Mouse (Mus musculus) stomach, embryonic 16.5 days (tissue): Measurements from ENCODE around the gene Adamts14. TPM values are rescaled to one million over a fixed set of nuclear protein-coding genes. Genes with fewer than 3 reads are reported as not detected.

ENCODE experiments used
- ATAC-seq: fragments of 200-750 bp; cut with Nextera tagmentation; 2 replicates; pipeline ENCODE4 v1.8.0; 2017; ENCODE audit warnings: moderate number of reproducible peaks, moderate TSS enrichment; ENCODE audit not compliant: insufficient read depth, low FRiP score
- H3K27ac ChIP-seq: fragments of 300-500 bp; sonication (generic); 2 replicates; pipeline ENCODE4 v1.5.1; 2014; ENCODE audit warnings: low read length
- H3K27me3 ChIP-seq: fragments of 300-500 bp; sonication (generic); 2 replicates; pipeline ENCODE4 v1.6.1; 2014; ENCODE audit warnings: low read length, control low read depth, mixed read lengths; ENCODE audit not compliant: control insufficient read depth, insufficient read depth
- H3K36me3 ChIP-seq: fragments of 300-500 bp; sonication (generic); 2 replicates; pipeline ENCODE4 v1.6.1; 2014; ENCODE audit warnings: low read length; ENCODE audit not compliant: control insufficient read depth, insufficient read depth
- H3K4me1 ChIP-seq: fragments of 300-500 bp; sonication (generic); 2 replicates; pipeline ENCODE4 v1.6.1; 2014; ENCODE audit warnings: low read length, control low read depth, mixed read lengths; ENCODE audit not compliant: control insufficient read depth, insufficient read depth
- H3K4me2 ChIP-seq: fragments of 300-500 bp; sonication (generic); 2 replicates; pipeline ENCODE4 v1.6.1; 2014; ENCODE audit warnings: low read depth, low read length, mixed read lengths
- H3K4me3 ChIP-seq: fragments of 300-500 bp; sonication (generic); replicated peaks from 2 replicates; pipeline ENCODE4 v1.5.1; 2014; ENCODE audit warnings: mild to moderate bottlenecking, low read length
- H3K9ac ChIP-seq: fragments of 300-500 bp; sonication (generic); 2 replicates; pipeline ENCODE4 v1.6.1; 2014; ENCODE audit warnings: low read length
- H3K9me3 ChIP-seq: fragments of 300-500 bp; sonication (generic); replicated peaks from 2 replicates; pipeline ENCODE4 v1.6.1; 2016; ENCODE audit warnings: low read length, control low read depth; ENCODE audit not compliant: control insufficient read depth
- WGBS: fragments of 180-500 bp; shearing (Covaris S2); extraction: QIAGEN DNeasy Blood & Tissue Kit; methylation state at CpG from one replicate; pipeline ENCODE4 v1.1.7; 2014; 5-methylcytosine and 5-hydroxymethylcytosine counted together
- polyA plus RNA-seq: library from polyadenylated mRNA; unstranded; fragments of >200 nt; fragmentation: Nextera tagmentation; extraction: Ambion mirVana; gene quantifications from 2 replicates; pipeline ENCODE4 v1.2.1, GENCODE M21; 2015

Adamts14 gene
- polyA plus RNA-seq, 1 experiment from 2014 or later: 1.6 TPM

GRCm38 (mm10) chr10:61246288-61246687 is 26.9 kb downstream of the Adamts14 start:
- Histone ChIP-seq H3K4me3 (no peak overlapping the region), H3K36me3 (no peaks in the 10 kb centered on the region), H3K9me3 (no peaks in the 10 kb centered on the region), H3K4me1 (0 out of 2 replicates have a peak, but pooled peaks cover 3% of the 10 kb centered on the region), H3K27ac (no peak overlapping the region), H3K9ac (no peak overlapping the region), H3K27me3 (no peaks in the 10 kb centered on the region), H3K4me2 (no peak overlapping the region)
- WGBS: 85% methylated on average over 6 of the region's 6 CpGs
- no peak for ATAC-seq

GRCm38 (mm10) chr10:61241961-61242421 is 31.2 kb downstream of the Adamts14 start:
- no peak; the same call in 1 of the 2 replicates for ATAC-seq
- 0 out of 2 replicates have a peak, but pooled peaks cover 5% of the 10 kb centered on the region for H3K9me3 ChIP-seq
- H3K4me3 ChIP-seq: no peak overlapping the region
- H3K9ac ChIP-seq: no peak overlapping the region
- H3K4me2 ChIP-seq: no peak overlapping the region
- WGBS: 61% methylated on average over 4 of the region's 4 CpGs
- no peaks in the 10 kb centered on the region for H3K27me3 ChIP-seq
- no peak overlapping the region for H3K27ac ChIP-seq
- peaks cover 16% of the 10 kb centered on the region; the same call in 1 of the 2 replicates for H3K4me1 ChIP-seq
- H3K36me3 ChIP-seq: no peaks in the 10 kb centered on the region

GRCm38 (mm10) chr10:61240108-61240920 is 32.9 kb downstream of the Adamts14 start:
- H3K4me3 ChIP-seq: no peak overlapping the region
- no peak overlapping the region for H3K4me2 ChIP-seq
- peak; percentile 54; the same call in 1 of the 2 replicates for ATAC-seq
- WGBS: 53% methylated on average over 14 of the region's 14 CpGs
- H3K9me3 ChIP-seq: 0 out of 2 replicates have a peak, but pooled peaks cover 5% of the 10 kb centered on the region
- peak overlapping the region; percentile 77 for H3K27ac ChIP-seq
- no peaks in the 10 kb centered on the region for H3K27me3 ChIP-seq
- H3K36me3 ChIP-seq: no peaks in the 10 kb centered on the region
- H3K9ac ChIP-seq: peak overlapping the region; percentile 32; the same call in 1 of the 2 replicates
- peaks cover 21% of the 10 kb centered on the region for H3K4me1 ChIP-seq

- 74% methylated on average over 6 of the region's 6 CpGs for WGBS
- no peak overlapping the region for H3K27ac ChIP-seq
- H3K9ac ChIP-seq: no peak overlapping the region
- 0 out of 2 replicates have a peak, but pooled peaks cover 5% of the 10 kb centered on the region for H3K9me3 ChIP-seq
- H3K27me3 ChIP-seq: no peaks in the 10 kb centered on the region
- H3K4me3 ChIP-seq: no peak overlapping the region
- H3K4me2 ChIP-seq: no peak overlapping the region
- no peaks in the 10 kb centered on the region for H3K36me3 ChIP-seq
- ATAC-seq: no peak
- peaks cover 21% of the 10 kb centered on the region for H3K4me1 ChIP-seq
These were observed 35.9 kb downstream of the Adamts14 start for GRCm38 (mm10) chr10:61237391-61237785.

GRCm38 (mm10) chr10:61236683-61237390 is 36.4 kb downstream of the Adamts14 start:
- WGBS: 47% methylated on average over 4 of the region's 4 CpGs
- Histone ChIP-seq H3K36me3 (no peaks in the 10 kb centered on the region), H3K4me3 (no peak overlapping the region), H3K4me1 (peaks cover 21% of the 10 kb centered on the region), H3K27me3 (no peaks in the 10 kb centered on the region), H3K9me3 (0 out of 2 replicates have a peak, but pooled peaks cover 5% of the 10 kb centered on the region), H3K4me2 (no peak overlapping the region), H3K9ac (no peak overlapping the region), H3K27ac (no peak overlapping the region)
- ATAC-seq: no peak

GRCm38 (mm10) chr10:61235677-61236267 is 37.5 kb downstream of the Adamts14 start:
- 0 out of 2 replicates have a peak, but pooled peaks cover 5% of the 10 kb centered on the region for H3K9me3 ChIP-seq
- peak; percentile 63; the same call in 1 of the 2 replicates for ATAC-seq
- H3K9ac ChIP-seq: no peak overlapping the region
- H3K36me3 ChIP-seq: no peaks in the 10 kb centered on the region
- no peaks in the 10 kb centered on the region for H3K27me3 ChIP-seq
- WGBS: 60% methylated on average over 6 of the region's 6 CpGs
- no peak overlapping the region for H3K4me2 ChIP-seq
- peaks cover 15% of the 10 kb centered on the region for H3K4me1 ChIP-seq
- H3K4me3 ChIP-seq: no peak overlapping the region
- H3K27ac ChIP-seq: no peak overlapping the region

- no peak overlapping the region for H3K27ac ChIP-seq
- WGBS: 59% methylated on average over 4 of the region's 4 CpGs
- no peak overlapping the region for H3K4me2 ChIP-seq
- no peak for ATAC-seq
- H3K9me3 ChIP-seq: 0 out of 2 replicates have a peak, but pooled peaks cover 5% of the 10 kb centered on the region
- no peaks in the 10 kb centered on the region for H3K36me3 ChIP-seq
- H3K4me1 ChIP-seq: peaks cover 6% of the 10 kb centered on the region; the same call in 1 of the 2 replicates
- H3K9ac ChIP-seq: no peak overlapping the region
- H3K4me3 ChIP-seq: no peak overlapping the region
- H3K27me3 ChIP-seq: no peaks in the 10 kb centered on the region
These were observed 38.9 kb downstream of the Adamts14 start for GRCm38 (mm10) chr10:61234319-61234718.

GRCm38 (mm10) chr10:61232858-61233567 is 40.2 kb downstream of the Adamts14 start:
- 50% methylated on average over 7 of the region's 7 CpGs for WGBS
- no peak overlapping the region for H3K4me2 ChIP-seq
- ATAC-seq: peak; percentile 47; the same call in 1 of the 2 replicates
- H3K4me1 ChIP-seq: peaks cover 6% of the 10 kb centered on the region; the same call in 1 of the 2 replicates
- no peaks in the 10 kb centered on the region for H3K9me3 ChIP-seq
- H3K9ac ChIP-seq: no peak overlapping the region
- no peaks in the 10 kb centered on the region for H3K27me3 ChIP-seq
- H3K4me3 ChIP-seq: no peak overlapping the region
- H3K27ac ChIP-seq: no peak overlapping the region; the same call in 1 of the 2 replicates
- no peaks in the 10 kb centered on the region for H3K36me3 ChIP-seq
